Mouse (Mus musculus) lung, postnatal 0 days (tissue): ENCODE results near the gene Rpl22l1. TPM values are rescaled to one million over a fixed set of nuclear protein-coding genes. Genes with fewer than 3 reads are reported as not detected.

Source experiments
- ATAC-seq: fragments of 200-750 bp; cut with Nextera tagmentation; 2 replicates; pipeline ENCODE4 v1.8.0; 2017; ENCODE audit warnings: moderate library complexity
- DNase-seq: peaks from one replicate; pipeline ENCODE4 v3.0.0-alpha.2; 2016; ENCODE audit warnings: low spot score
- H3K27ac ChIP-seq: fragments of 300-500 bp; sonication (generic); 2 replicates; pipeline ENCODE4 v1.5.1; 2014; ENCODE audit warnings: antibody characterized with exemption, mild to moderate bottlenecking, low read length, mixed read lengths
- H3K27me3 ChIP-seq: fragments of 300-500 bp; sonication (generic); replicated peaks from 2 replicates; pipeline ENCODE4 v1.6.1; 2014; ENCODE audit warnings: low read length, mixed read lengths; ENCODE audit not compliant: insufficient read depth
- H3K36me3 ChIP-seq: fragments of 300-500 bp; sonication (generic); 2 replicates; pipeline ENCODE4 v1.6.1; 2014; ENCODE audit warnings: low read length, mixed read lengths; ENCODE audit not compliant: insufficient read depth
- H3K4me1 ChIP-seq: fragments of 300-500 bp; sonication (generic); 2 replicates; pipeline ENCODE4 v1.6.1; 2014; ENCODE audit warnings: antibody characterized with exemption, low read depth, low read length, mixed read lengths; ENCODE audit not compliant: insufficient read depth
- H3K4me2 ChIP-seq: fragments of 300-500 bp; sonication (generic); replicated peaks from 2 replicates; pipeline ENCODE4 v1.6.1; 2014; ENCODE audit warnings: low read depth, mild to moderate bottlenecking, low read length, moderate library complexity, mixed read lengths
- H3K4me3 ChIP-seq: fragments of 300-500 bp; sonication (generic); 2 replicates; pipeline ENCODE4 v1.5.1; 2014; ENCODE audit warnings: low read depth, low read length
- H3K9ac ChIP-seq: fragments of 300-500 bp; sonication (generic); replicated peaks from 2 replicates; pipeline ENCODE4 v1.6.1; 2014; ENCODE audit warnings: low read depth, mild to moderate bottlenecking
- H3K9me3 ChIP-seq: fragments of 300-500 bp; sonication (generic); 2 replicates; pipeline ENCODE4 v1.6.1; 2016; ENCODE audit warnings: low read length, mixed read lengths
- CTCF ChIP-seq: IDR thresholded peaks from 2 replicates; pipeline ENCODE4 v1.5.1; 2016; ENCODE audit warnings: antibody characterized with exemption, mild to moderate bottlenecking
- EP300 ChIP-seq: IDR thresholded peaks from 2 replicates; pipeline ENCODE4 v1.6.1; 2016; ENCODE audit warnings: antibody characterized with exemption, mild to moderate bottlenecking, control low read depth
- WGBS: fragments of 180-500 bp; shearing (Covaris S2); extraction: QIAGEN DNeasy Blood & Tissue Kit; methylation state at CpG from one replicate; pipeline ENCODE4 v1.1.7; 2014; 5-methylcytosine and 5-hydroxymethylcytosine counted together
- polyA plus RNA-seq: library from polyadenylated mRNA; unstranded; fragments of >200 nt; fragmentation: Nextera tagmentation; extraction: Ambion mirVana; gene quantifications from 2 replicates; pipeline ENCODE4 v1.2.1, GENCODE M21; 2015

Gene Rpl22l1
- polyA plus RNA-seq, 1 experiment from 2014 or later, result 279 TPM

GRCm38 (mm10) chr3:28826272-28826671 is 21.0 kb downstream of the Rpl22l1 start:
- DNase-seq (peak; percentile 63), ATAC-seq (peak; percentile 58; the same call in 1 of the 2 replicates)
- Histone ChIP-seq H3K9me3 (no peaks in the 10 kb centered on the region), H3K36me3 (no peaks in the 10 kb centered on the region), H3K27ac (no peak overlapping the region), H3K4me1 (no peaks in the 10 kb centered on the region), H3K27me3 (no peaks in the 10 kb centered on the region), H3K9ac (no peak overlapping the region), H3K4me3 (no peak overlapping the region), H3K4me2 (no peak overlapping the region)
- 42% methylated on average over 1 of the region's 1 CpGs for WGBS
- TF ChIP-seq EP300 (no peak), CTCF (no peak)

GRCm38 (mm10) chr3:28827605-28828004 is 22.4 kb downstream of the Rpl22l1 start:
- WGBS, result 96% methylated on average over 2 of the region's 2 CpGs
- H3K27ac ChIP-seq, result no peak overlapping the region
- no peak overlapping the region for H3K9ac ChIP-seq
- no peaks in the 10 kb centered on the region for H3K9me3 ChIP-seq
- H3K4me1 ChIP-seq, result no peaks in the 10 kb centered on the region
- DNase-seq (no peak), ATAC-seq (no peak)
- H3K27me3 ChIP-seq, result no peaks in the 10 kb centered on the region
- H3K4me2 ChIP-seq, result no peak overlapping the region
- TF ChIP-seq EP300, result no peak
- TF ChIP-seq CTCF, result peak; percentile 23; the same call in 1 of the 2 replicates
- H3K36me3 ChIP-seq, result no peaks in the 10 kb centered on the region
- H3K4me3 ChIP-seq, result no peak overlapping the region

GRCm38 (mm10) chr3:28829454-28829853 is 24.2 kb downstream of the Rpl22l1 start:
- DNase-seq (no peak), ATAC-seq (no peak)
- 88% methylated on average over 2 of the region's 2 CpGs for WGBS
- no peaks in the 10 kb centered on the region for H3K36me3 ChIP-seq
- H3K9me3 ChIP-seq, result no peaks in the 10 kb centered on the region
- H3K27ac ChIP-seq, result no peak overlapping the region
- no peak overlapping the region for H3K9ac ChIP-seq
- H3K4me2 ChIP-seq, result no peak overlapping the region
- H3K27me3 ChIP-seq, result no peaks in the 10 kb centered on the region
- no peak overlapping the region for H3K4me3 ChIP-seq
- TF ChIP-seq EP300 (no peak), CTCF (no peak)
- H3K4me1 ChIP-seq, result no peaks in the 10 kb centered on the region

GRCm38 (mm10) chr3:28836796-28837371 is 31.6 kb downstream of the Rpl22l1 start:
- H3K36me3 ChIP-seq, result no peaks in the 10 kb centered on the region
- no peak overlapping the region for H3K9ac ChIP-seq
- no peak for DNase-seq

GRCm38 (mm10) chr3:28841886-28842649 is 36.8 kb downstream of the Rpl22l1 start:
- no peak overlapping the region for H3K27ac ChIP-seq
- no peaks in the 10 kb centered on the region for H3K4me1 ChIP-seq

More at GRCm38 (mm10) chr3:28836796-28837371, 31.6 kb downstream of the Rpl22l1 start:
- H3K4me2 ChIP-seq, result no peak overlapping the region
- no peak overlapping the region for H3K4me3 ChIP-seq
- no peak for TF ChIP-seq CTCF
- no peak for TF ChIP-seq EP300
- WGBS, result 70% methylated on average over 2 of the region's 2 CpGs
- no peaks in the 10 kb centered on the region for H3K27me3 ChIP-seq
- H3K27ac ChIP-seq, result no peak overlapping the region
- no peaks in the 10 kb centered on the region for H3K9me3 ChIP-seq
- H3K4me1 ChIP-seq, result no peaks in the 10 kb centered on the region
- no peak for ATAC-seq

GRCm38 (mm10) chr3:28843231-28843630 is 38.0 kb downstream of the Rpl22l1 start:
- ATAC-seq, result no peak

More at GRCm38 (mm10) chr3:28841886-28842649, 36.8 kb downstream of the Rpl22l1 start:
- Histone ChIP-seq H3K4me3 (no peak overlapping the region), H3K27me3 (no peaks in the 10 kb centered on the region), H3K9me3 (no peaks in the 10 kb centered on the region), H3K36me3 (no peaks in the 10 kb centered on the region), H3K9ac (no peak overlapping the region), H3K4me2 (no peak overlapping the region)
- ATAC-seq (no peak), DNase-seq (no peak)
- WGBS, result 35% methylated on average over 3 of the region's 3 CpGs
- no peak for TF ChIP-seq EP300
- TF ChIP-seq CTCF, result no peak

More at GRCm38 (mm10) chr3:28843231-28843630, 38.0 kb downstream of the Rpl22l1 start:
- Histone ChIP-seq H3K9me3 (no peaks in the 10 kb centered on the region), H3K36me3 (no peaks in the 10 kb centered on the region), H3K27ac (no peak overlapping the region), H3K4me1 (no peaks in the 10 kb centered on the region), H3K9ac (no peak overlapping the region), H3K27me3 (no peaks in the 10 kb centered on the region), H3K4me2 (no peak overlapping the region), H3K4me3 (no peak overlapping the region)
- WGBS, result 61% methylated on average over 8 of the region's 8 CpGs
- DNase-seq, result no peak
- TF ChIP-seq CTCF, result no peak
- TF ChIP-seq EP300, result no peak
